Mouse (Mus musculus) induced T-regulatory cell, adult 2 months (primary cell): Measurements from ENCODE around the gene Gm14410.
"Not testable (repeated sequence)": the region's sequence is repeated elsewhere in the genome, so short reads cannot be mapped to it uniquely, and the experiment has no call there.

ENCODE experiments used
- DNase-seq: peaks from one replicate; pipeline ENCODE4 v3.0.0-alpha.2; 2012; ENCODE audit warnings: low read depth

Gene Gm14410

GRCm38 (mm10) chr2:177206341-177206740 is at the start of gene Gm14410:
Gene Gm14410 (minus strand): TSS chr2:177206421.
- not testable (repeated sequence) for DNase-seq

GRCm38 (mm10) chr2:177247449-177247848 is 41.2 kb upstream of the Gm14410 start:
- not testable (repeated sequence) for DNase-seq

GRCm38 (mm10) chr2:177230461-177230860 is 24.2 kb upstream of the Gm14410 start:
- DNase-seq = not testable (repeated sequence)

- not testable (repeated sequence) for DNase-seq
Observed at GRCm38 (mm10) chr2:177172749-177173148, 33.5 kb downstream of the Gm14410 start.
